Mouse (Mus musculus) ES-E14 (cell line): Measurements from ENCODE around the gene 2310057M21Rik.

Experiments used
- MAFK ChIP-seq: IDR thresholded peaks from 2 replicates; pipeline ENCODE4 v1.6.1; 2014; ENCODE audit warnings: mild to moderate bottlenecking, low read depth, low read length, inconsistent platforms; ENCODE audit not compliant: insufficient read depth
- ZC3H11A ChIP-seq: IDR thresholded peaks from 2 replicates; pipeline ENCODE4 v1.6.1; 2012; ENCODE audit warnings: low read depth, mild to moderate bottlenecking, inconsistent platforms, low read length, borderline replicate concordance
- ZNF384 ChIP-seq: IDR thresholded peaks from 2 replicates; pipeline ENCODE4 v1.6.1; 2012; ENCODE audit warnings: low read depth, low read length, inconsistent platforms

DNA sequence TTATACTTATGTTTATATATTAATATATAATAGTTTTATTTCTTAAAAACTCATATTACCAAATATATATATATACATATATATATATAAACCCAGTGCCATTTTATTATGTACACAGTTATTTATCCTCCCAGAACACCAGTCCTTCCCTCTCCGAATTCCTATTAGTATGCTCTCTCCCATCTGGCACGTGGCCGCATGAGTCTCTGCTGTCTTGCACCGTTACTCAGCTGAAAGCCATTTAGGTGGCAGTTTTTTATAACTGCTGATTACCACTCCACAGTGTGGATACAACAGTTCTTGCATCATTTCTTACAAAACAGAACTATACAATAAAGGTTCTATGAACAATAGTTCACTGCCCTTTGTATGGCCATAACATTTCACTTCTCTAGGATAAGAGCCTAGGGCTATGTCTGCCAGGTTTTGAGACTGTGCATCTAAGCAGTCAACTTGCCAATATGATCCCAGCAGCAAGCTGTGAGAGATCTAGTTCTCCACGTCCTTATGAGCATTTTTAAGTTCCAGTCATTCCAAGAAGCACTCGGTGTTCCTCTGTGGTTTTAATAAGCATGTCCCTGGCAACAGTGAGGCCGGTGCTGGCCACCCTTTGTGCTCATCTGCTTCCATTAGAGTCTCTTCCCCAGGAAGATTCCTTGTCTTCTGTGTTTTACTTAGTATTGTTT, 16.6 kb downstream of the 2310057M21Rik start:
- TF ChIP-seq MAFK (no peak), ZNF384 (no peak), ZC3H11A (no peak)
